Mouse (Mus musculus): Measurements from ENCODE around the gene Bbip1.

DNA sequence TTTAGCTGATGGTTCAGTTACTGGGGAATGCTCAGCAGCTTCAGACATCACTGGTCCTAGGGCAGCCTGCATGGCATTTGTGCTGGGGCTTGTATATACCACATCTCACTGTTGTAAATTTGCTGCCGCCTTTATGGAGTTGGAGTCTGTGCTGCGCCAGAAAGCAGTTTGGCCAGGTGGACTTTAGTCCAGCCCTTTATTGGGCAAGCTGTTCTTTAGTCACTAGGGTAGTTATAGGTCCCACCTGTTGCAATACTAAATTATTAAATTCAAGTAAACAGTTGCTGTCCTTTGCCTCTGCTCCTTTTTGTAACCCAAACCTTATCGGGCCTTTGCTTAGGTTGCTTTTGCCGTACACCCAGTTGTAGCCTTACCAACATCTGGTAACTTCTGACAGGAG, 29.5 kb downstream of the Bbip1 start:
- TF ChIP-seq CTCF (IDR thresholded peaks at IDR 0.05), result no peak
- no peak for TF ChIP-seq EP300 (IDR thresholded peaks at IDR 0.05)

All from lung, postnatal 0 days (tissue).